Mouse (Mus musculus) heart, postnatal 14 days (tissue): ENCODE measurements around the gene D130052B06Rik. TPM values are rescaled to one million over a fixed set of nuclear protein-coding genes. Genes with fewer than 3 reads are reported as not detected.
A peak's percentile ranks its signal among the peaks of the same experiment; 100 is the strongest.

Source experiments
- DNase-seq, 2 experiments: peaks; one replicate each; pipeline ENCODE4 v3.0.0; 2021 to 2022
- intact Hi-C: fragments of 180-260 bp; cut with DNase I; formaldehyde crosslinking; loops from one replicate; pipeline ENCODE4 v1.15.1; 2025
- long read RNA-seq, 2 experiments: library from polyadenylated mRNA; stranded (forward); transcript quantifications; one replicate each; pipeline ENCODE4 v2.0.0; 2021
- total RNA-seq, 2 experiments: library from RNA; stranded (reverse); gene quantifications; 2 replicates each; pipeline ENCODE4 v1.2.3; 2021

D130052B06Rik gene
- total RNA-seq, result not detected
- long read RNA-seq, experiment 1, result 0 reads
- long read RNA-seq, experiment 2, result 0 reads

GRCm38 (mm10) chr11:33598986-33599385 lies at the start of gene D130052B06Rik:
D130052B06Rik (plus strand) TSS chr11:33599302.
- DNase-seq, result no peak
- intact Hi-C loops, result no loop called here

GRCm38 (mm10) chr11:33550861-33551560 lies 48.1 kb upstream of the D130052B06Rik start:
- intact Hi-C loops, result no loop called here
- DNase-seq, result no peak

- intact Hi-C loops, result loop anchor here (2.0 kb wide), 1 partner anchor 377 kb away; no protein-coding TSS in a partner anchor
- no peak for DNase-seq
These were observed 45.0 kb upstream of the D130052B06Rik start for GRCm38 (mm10) chr11:33554123-33554522.

GRCm38 (mm10) chr11:33563921-33564320 lies 35.2 kb upstream of the D130052B06Rik start:
- intact Hi-C loops, result no loop called here

GRCm38 (mm10) chr11:33570413-33570812 lies 28.7 kb upstream of the D130052B06Rik start:
- DNase-seq, result no peak
- intact Hi-C loops, result no loop called here

More at GRCm38 (mm10) chr11:33563921-33564320, 35.2 kb upstream of the D130052B06Rik start:
- no peak for DNase-seq

GRCm38 (mm10) chr11:33574944-33575343 lies 24.2 kb upstream of the D130052B06Rik start:
- DNase-seq, result no peak
- intact Hi-C loops, result no loop called here

GRCm38 (mm10) chr11:33578859-33579258 lies 20.2 kb upstream of the D130052B06Rik start, which contains the start of gene Gabrp:
Gabrp (minus strand) TSS chr11:33578959.
- intact Hi-C loops, result no loop called here
- no peak for DNase-seq

GRCm38 (mm10) chr11:33579621-33580020 lies 19.5 kb upstream of the D130052B06Rik start:
- no peak for DNase-seq
- intact Hi-C loops, result no loop called here

- no peak for DNase-seq
- intact Hi-C loops, result no loop called here
These were observed 12.5 kb upstream of the D130052B06Rik start for GRCm38 (mm10) chr11:33586614-33587013.

GRCm38 (mm10) chr11:33590771-33591170 lies 8.3 kb upstream of the D130052B06Rik start:
- DNase-seq, result no peak
- intact Hi-C loops, result no loop called here

- intact Hi-C loops, result no loop called here
- no peak for DNase-seq
These were observed 6.3 kb upstream of the D130052B06Rik start for GRCm38 (mm10) chr11:33592826-33593225.

GRCm38 (mm10) chr11:33596655-33597054 lies 2.4 kb upstream of the D130052B06Rik start:
- DNase-seq, result no peak
- intact Hi-C loops, result no loop called here

GRCm38 (mm10) chr11:33603174-33603573 lies 4.1 kb downstream of the D130052B06Rik start:
- intact Hi-C loops, result no loop called here
- no peak for DNase-seq

- intact Hi-C loops, result no loop called here
- DNase-seq, result peak; percentile 3 to 16
These were observed 8.7 kb downstream of the D130052B06Rik start for GRCm38 (mm10) chr11:33607784-33608183.

- intact Hi-C loops, result loop anchor here (1.0 kb wide), 1 partner anchor 438 kb away; no protein-coding TSS in a partner anchor
- peak; percentile 64 to 80 for DNase-seq
These were observed 15.1 kb downstream of the D130052B06Rik start for GRCm38 (mm10) chr11:33614218-33614617.

GRCm38 (mm10) chr11:33627136-33627742 lies 28.1 kb downstream of the D130052B06Rik start:
- DNase-seq, result no peak
- intact Hi-C loops, result no loop called here

- no peak for DNase-seq
- intact Hi-C loops, result no loop called here
These were observed 38.0 kb downstream of the D130052B06Rik start for GRCm38 (mm10) chr11:33637107-33637506.

- no peak for DNase-seq
- intact Hi-C loops, result no loop called here
These were observed 50.3 kb downstream of the D130052B06Rik start for GRCm38 (mm10) chr11:33649358-33649757.

GRCm38 (mm10) chr11:33654485-33654884 lies 55.4 kb downstream of the D130052B06Rik start:
- intact Hi-C loops, result no loop called here
- no peak for DNase-seq

GRCm38 (mm10) chr11:33655221-33655620 lies 56.1 kb downstream of the D130052B06Rik start:
- intact Hi-C loops, result no loop called here
- no peak for DNase-seq

GRCm38 (mm10) chr11:33655861-33656593 lies 56.9 kb downstream of the D130052B06Rik start:
- no peak for DNase-seq
- intact Hi-C loops, result no loop called here
